ENCODE assay signal across 8 mouse cellular contexts in genomic region chr2:164794293-164794692, GRCm38 (mm10). TPM values are rescaled to one million over a fixed set of nuclear protein-coding genes. Genes with fewer than 3 reads are reported as not detected.
A peak's percentile ranks its signal among the peaks of the same experiment; 100 is the strongest.
DNase-seq lines count a peak whose midpoint lies in the region; ATAC-seq lines count a peak whose summit lies in the region.

No protein-coding gene starts in this region.

- no peaks in the 10 kb centered on the region for H3K9me3 ChIP-seq in hindbrain, embryonic 10.5 days
- H3K9me3 ChIP-seq in hindbrain, embryonic 16.5 days (ENCODE audit: control insufficient read depth, low read length) = no peaks in the 10 kb centered on the region
- H3K9me3 ChIP-seq in intestine, embryonic 15.5 days = no peaks in the 10 kb centered on the region
- H3K9me3 ChIP-seq in midbrain, embryonic 12.5 days = no peaks in the 10 kb centered on the region

- no peaks in the 10 kb centered on the region for H3K27me3 ChIP-seq in hindbrain, embryonic 10.5 days (ENCODE audit: insufficient read depth, poor library complexity, severe bottlenecking)
- no peaks in the 10 kb centered on the region for H3K27me3 ChIP-seq in hindbrain, embryonic 16.5 days (replicated peaks; ENCODE audit: control insufficient read depth, insufficient read depth, low read length)
- no peaks in the 10 kb centered on the region for H3K27me3 ChIP-seq in intestine, embryonic 15.5 days (replicated peaks)
- no peaks in the 10 kb centered on the region for H3K27me3 ChIP-seq in midbrain, embryonic 12.5 days

- no peak overlapping the region for H3K27ac ChIP-seq in hindbrain, embryonic 10.5 days
- no peak overlapping the region for H3K27ac ChIP-seq in hindbrain, embryonic 16.5 days (ENCODE audit: low read depth, low read length)
- H3K27ac ChIP-seq in intestine, embryonic 15.5 days = no peak overlapping the region
- H3K27ac ChIP-seq in midbrain, embryonic 12.5 days (replicated peaks) = no peak overlapping the region

- H3K9ac ChIP-seq in hindbrain, embryonic 16.5 days (ENCODE audit: low read depth, low read length) = no peak overlapping the region
- no peak overlapping the region for H3K9ac ChIP-seq in intestine, embryonic 15.5 days
- no peak overlapping the region for H3K9ac ChIP-seq in midbrain, embryonic 12.5 days (replicated peaks)

- intact Hi-C loops in left cerebral cortex, postnatal 25 days (cut with DNase I) = no loop called here

- DNase-seq in hindbrain, embryonic 10.5 days (ENCODE audit: low spot score) = peak; percentile 80
- peak; percentile 88 for DNase-seq in gastrocnemius, postnatal 10 days
- peak; percentile 80 to 90 for DNase-seq in left cerebral cortex, postnatal 25 days (ENCODE audit: low spot score in 2 of 2)
- DNase-seq in spleen, adult 12 weeks (ENCODE audit: low spot score) = peak; percentile 68

- H3K4me3 ChIP-seq in hindbrain, embryonic 10.5 days = no peak overlapping the region
- H3K4me3 ChIP-seq in hindbrain, embryonic 16.5 days (ENCODE audit: low read length) = no peak overlapping the region
- H3K4me3 ChIP-seq in intestine, embryonic 15.5 days (replicated peaks) = no peak overlapping the region
- no peak overlapping the region for H3K4me3 ChIP-seq in midbrain, embryonic 12.5 days

- H3K36me3 ChIP-seq in hindbrain, embryonic 10.5 days = peaks cover 93% of the 10 kb centered on the region
- peaks cover 4% of the 10 kb centered on the region for H3K36me3 ChIP-seq in hindbrain, embryonic 16.5 days (ENCODE audit: control insufficient read depth, insufficient read depth, low read length)
- peaks cover 39% of the 10 kb centered on the region for H3K36me3 ChIP-seq in intestine, embryonic 15.5 days
- H3K36me3 ChIP-seq in midbrain, embryonic 12.5 days = peaks cover 72% of the 10 kb centered on the region

- no peaks in the 10 kb centered on the region for H3K4me1 ChIP-seq in hindbrain, embryonic 10.5 days (replicated peaks)
- H3K4me1 ChIP-seq in hindbrain, embryonic 16.5 days (ENCODE audit: control insufficient read depth, insufficient read depth, low read depth, low read length) = no peaks in the 10 kb centered on the region
- H3K4me1 ChIP-seq in intestine, embryonic 15.5 days (replicated peaks) = no peaks in the 10 kb centered on the region
- H3K4me1 ChIP-seq in midbrain, embryonic 12.5 days = 0 out of 2 replicates have a peak, but pooled peaks cover 2% of the 10 kb centered on the region

- H3K4me2 ChIP-seq in hindbrain, embryonic 16.5 days (ENCODE audit: low read length) = no peak overlapping the region
- no peak overlapping the region for H3K4me2 ChIP-seq in intestine, embryonic 15.5 days (replicated peaks)
- no peak overlapping the region for H3K4me2 ChIP-seq in midbrain, embryonic 12.5 days (replicated peaks)

- WGBS in hindbrain, embryonic 10.5 days = 43% methylated on average over 5 of the region's 5 CpGs
- 39% methylated on average over 5 of the region's 5 CpGs for WGBS in hindbrain, embryonic 16.5 days
- WGBS in intestine, embryonic 15.5 days = 32% methylated on average over 5 of the region's 5 CpGs
- WGBS in midbrain, embryonic 12.5 days = 42% methylated on average over 5 of the region's 5 CpGs

- ATAC-seq in hindbrain, embryonic 16.5 days = no peak
- ATAC-seq in common myeloid progenitor, adult 5-6 weeks (replicated peaks; ENCODE audit: low read depth, poor library complexity, severe bottlenecking) = peak; percentile 86
- ATAC-seq in intestine, embryonic 15.5 days = peak; percentile 52
- peak; percentile 75 for ATAC-seq in midbrain, embryonic 12.5 days (ENCODE audit: low FRiP score, low read depth)

RNA-seq across cellular contexts. Expression of gene Snx21, which starts 8.7 kb away (rescaled TPM):
- polyA plus RNA-seq in hindbrain, embryonic 10.5 days (2016; fragmentation: Nextera tagmentation; extraction: Ambion mirVana) = 10.8 and 13.7 TPM in 2 replicates
- 45.3 and 47.5 TPM in 2 replicates for polyA plus RNA-seq in hindbrain, embryonic 16.5 days (2015; fragmentation: Nextera tagmentation; extraction: Ambion mirVana)
- total RNA-seq in common myeloid progenitor, adult 5-6 weeks (2017) = 0.23 TPM in 1 of 2 replicates, not detected in the other
- total RNA-seq in gastrocnemius, postnatal 10 days (2021) = 10 to 100 TPM; 18.1 to 20.5 TPM
- 18.4 and 21.2 TPM in 2 replicates for polyA plus RNA-seq in intestine, embryonic 15.5 days (2015; fragmentation: Nextera tagmentation; extraction: Ambion mirVana)
- 10 to 100 TPM; 49.6 to 57.6 TPM for total RNA-seq in left cerebral cortex, postnatal 25 days (2021)
- polyA plus RNA-seq in midbrain, embryonic 12.5 days (2016; fragmentation: Nextera tagmentation; extraction: Ambion mirVana) = 14.4 and 18.3 TPM in 2 replicates

RNA-seq across cellular contexts. Expression of gene Acot8, which starts 10.4 kb away (rescaled TPM):
- polyA plus RNA-seq in hindbrain, embryonic 10.5 days (2016; fragmentation: Nextera tagmentation; extraction: Ambion mirVana) = 16.5 and 17.7 TPM in 2 replicates
- polyA plus RNA-seq in hindbrain, embryonic 16.5 days (2015; fragmentation: Nextera tagmentation; extraction: Ambion mirVana) = 22.2 TPM in 2 replicates
- total RNA-seq in common myeloid progenitor, adult 5-6 weeks (2017) = 14.0 and 14.8 TPM in 2 replicates
- 10 to 100 TPM in 1 of 2 experiments, 1 to 10 TPM in 1; 9.7 to 10.4 TPM for total RNA-seq in gastrocnemius, postnatal 10 days (2021)
- 23.6 and 29.7 TPM in 2 replicates for polyA plus RNA-seq in intestine, embryonic 15.5 days (2015; fragmentation: Nextera tagmentation; extraction: Ambion mirVana)
- 10 to 100 TPM; 22.4 to 29.7 TPM for total RNA-seq in left cerebral cortex, postnatal 25 days (2021)
- 13.4 and 16.5 TPM in 2 replicates for polyA plus RNA-seq in midbrain, embryonic 12.5 days (2016; fragmentation: Nextera tagmentation; extraction: Ambion mirVana)

RNA-seq across cellular contexts. Expression of gene Zswim3, which starts 10.6 kb away (rescaled TPM):
- polyA plus RNA-seq in hindbrain, embryonic 10.5 days (2016; fragmentation: Nextera tagmentation; extraction: Ambion mirVana) = 9.3 and 12.4 TPM in 2 replicates
- polyA plus RNA-seq in hindbrain, embryonic 16.5 days (2015; fragmentation: Nextera tagmentation; extraction: Ambion mirVana) = 16.4 and 17.1 TPM in 2 replicates
- 3.0 and 3.7 TPM in 2 replicates for total RNA-seq in common myeloid progenitor, adult 5-6 weeks (2017)
- total RNA-seq in gastrocnemius, postnatal 10 days (2021) = 1 to 10 TPM; 1.2 to 1.4 TPM
- 8.1 and 9.0 TPM in 2 replicates for polyA plus RNA-seq in intestine, embryonic 15.5 days (2015; fragmentation: Nextera tagmentation; extraction: Ambion mirVana)
- total RNA-seq in left cerebral cortex, postnatal 25 days (2021) = 1 to 10 TPM; 8.8 to 9.6 TPM
- polyA plus RNA-seq in midbrain, embryonic 12.5 days (2016; fragmentation: Nextera tagmentation; extraction: Ambion mirVana) = 10.8 and 12.1 TPM in 2 replicates

RNA-seq across cellular contexts. Expression of gene Tnnc2, which starts 14.5 kb away (rescaled TPM):
- not detected in 2 replicates for polyA plus RNA-seq in hindbrain, embryonic 10.5 days (2016; fragmentation: Nextera tagmentation; extraction: Ambion mirVana)
- polyA plus RNA-seq in hindbrain, embryonic 16.5 days (2015; fragmentation: Nextera tagmentation; extraction: Ambion mirVana) = 0.68 and 44.8 TPM in 2 replicates
- not detected in 2 replicates for total RNA-seq in common myeloid progenitor, adult 5-6 weeks (2017)
- total RNA-seq in gastrocnemius, postnatal 10 days (2021) = over 10,000 TPM; 13,775 to 14,965 TPM
- 1.7 and 6.9 TPM in 2 replicates for polyA plus RNA-seq in intestine, embryonic 15.5 days (2015; fragmentation: Nextera tagmentation; extraction: Ambion mirVana)
- total RNA-seq in left cerebral cortex, postnatal 25 days (2021) = not detected
- 0.52 and 0.77 TPM in 2 replicates for polyA plus RNA-seq in midbrain, embryonic 12.5 days (2016; fragmentation: Nextera tagmentation; extraction: Ambion mirVana)

RNA-seq across cellular contexts. Expression of gene Ube2c, which starts 24.6 kb away (rescaled TPM):
- polyA plus RNA-seq in hindbrain, embryonic 10.5 days (2016; fragmentation: Nextera tagmentation; extraction: Ambion mirVana) = 588 and 602 TPM in 2 replicates
- 69.0 and 75.0 TPM in 2 replicates for polyA plus RNA-seq in hindbrain, embryonic 16.5 days (2015; fragmentation: Nextera tagmentation; extraction: Ambion mirVana)
- 153 and 159 TPM in 2 replicates for total RNA-seq in common myeloid progenitor, adult 5-6 weeks (2017)
- total RNA-seq in gastrocnemius, postnatal 10 days (2021) = 10 to 100 TPM; 14.2 to 16.9 TPM
- polyA plus RNA-seq in intestine, embryonic 15.5 days (2015; fragmentation: Nextera tagmentation; extraction: Ambion mirVana) = 431 and 439 TPM in 2 replicates
- total RNA-seq in left cerebral cortex, postnatal 25 days (2021) = under 1 TPM; 0.60 to 0.89 TPM
- polyA plus RNA-seq in midbrain, embryonic 12.5 days (2016; fragmentation: Nextera tagmentation; extraction: Ambion mirVana) = 438 and 455 TPM in 2 replicates
